In genomic region chr14:79480624-79481338, GRCm38 (mm10) we compare ENCODE assay signal across 8 mouse cellular contexts. TPM values are rescaled to one million over a fixed set of nuclear protein-coding genes. Genes with fewer than 3 reads are reported as not detected.
DNase-seq lines count a peak whose midpoint lies in the region; ATAC-seq lines count a peak whose summit lies in the region.

Elf1 (plus strand) TSS chr14:79481194.

- peak; percentile 57 for ATAC-seq in inflammation-experienced regulatory T-cells, adult 6 months

- peak; percentile 98 to 99 for DNase-seq in adrenal gland, adult (ENCODE audit: inconsistent age in 2 of 2, low spot score in 1 of 2)
- peak; percentile 91 for DNase-seq in embryo, embryonic 10 days (ENCODE audit: low spot score)
- peak; percentile 97 for DNase-seq in gastrocnemius, postnatal 14 days
- DNase-seq in left cerebral cortex, adult 9 months (ENCODE audit: low spot score in 2 of 2) = peak; percentile 86 to 94
- peak; percentile 96 for DNase-seq in right cerebral cortex, adult 2 months (ENCODE audit: low spot score in 2 of 2)
- peak; percentile 85 for DNase-seq in urinary bladder, postnatal 10 days (ENCODE audit: low spot score)

- H3K36me3 ChIP-seq in megakaryocyte, embryonic 14.5 days (replicated peaks; ENCODE audit: low read length) = peaks cover 36% of the 10 kb centered on the region

- peaks cover 45% of the 10 kb centered on the region for H3K4me1 ChIP-seq in megakaryocyte, embryonic 14.5 days

- H3K27me3 ChIP-seq in megakaryocyte, embryonic 14.5 days (replicated peaks) = no peaks in the 10 kb centered on the region

- H3K9me3 ChIP-seq in megakaryocyte, embryonic 14.5 days = no peaks in the 10 kb centered on the region

- H3K4me3 ChIP-seq in megakaryocyte, embryonic 14.5 days (replicated peaks) = peak within 1 kb of the TSS; percentile 96

- intact Hi-C loops in gastrocnemius, postnatal 14 days (cut with DNase I; ENCODE audit: low total_unique reads) = no loop called here

RNA-seq across cellular contexts. Expression of gene Elf1, which starts in this region (rescaled TPM):
- 1 to 10 TPM; 8.2 to 8.3 TPM for total RNA-seq in gastrocnemius, postnatal 14 days (2021)
- 100 to 1,000 TPM; 128 to 177 (median 141) TPM for polyA plus RNA-seq in inflammation-experienced regulatory T-cells, adult 6 months (2017; shearing (Covaris generic))
- polyA plus RNA-seq in megakaryocyte, embryonic 14.5 days (2012; ENCODE audit: insufficient read depth, low replicate concordance) = 1.5 and 3.9 TPM in 2 replicates

Comparison
In these comparisons a context has a peak if more than half of its experiments do, and no peak if none do; other contexts are left out.
1. Peak in every context shown above with its lines: DNase-seq, ATAC-seq and H3K4me3 ChIP-seq.
2. RNA of gene Elf1 (polyA plus RNA-seq): 128 to 177 TPM in inflammation-experienced regulatory T-cells, adult 6 months; 1.5 to 3.9 TPM in megakaryocyte, embryonic 14.5 days; every median in the first group is over 10 times any median in the second.